Mouse (Mus musculus): ENCODE measurements around the gene Med4.

- TF ChIP-seq POLR2A (IDR thresholded peaks at IDR 0.05; ENCODE audit: extremely low read depth, insufficient read depth, low read length) (no peak), CTCF (IDR thresholded peaks at IDR 0.05; ENCODE audit: extremely low read depth, insufficient read depth, low read length) (no peak)
Observed at GRCm38 (mm10) chr14:73507702-73508376, 2.0 kb upstream of the Med4 start.

Data from cortical plate, adult 2 months (tissue).